Mouse (Mus musculus) liver, embryonic 12.5 days (tissue): ENCODE measurements around the gene Tex2. TPM values are rescaled to one million over a fixed set of nuclear protein-coding genes. Genes with fewer than 3 reads are reported as not detected.

ENCODE experiments used
- ATAC-seq: fragments of 200-750 bp; cut with Nextera tagmentation; 2 replicates; pipeline ENCODE4 v1.8.0; 2017; ENCODE audit warnings: moderate number of reproducible peaks, mild to moderate bottlenecking, moderate library complexity
- H3K27ac ChIP-seq: fragments of 300-500 bp; sonication (generic); 2 replicates; pipeline ENCODE4 v1.5.1; 2016; ENCODE audit warnings: mild to moderate bottlenecking
- H3K27me3 ChIP-seq: fragments of 300-500 bp; sonication (generic); replicated peaks from 2 replicates; pipeline ENCODE4 v1.6.1; 2016; ENCODE audit warnings: mild to moderate bottlenecking, moderate library complexity
- H3K36me3 ChIP-seq: fragments of 300-500 bp; sonication (generic); 2 replicates; pipeline ENCODE4 v1.6.1; 2016; ENCODE audit warnings: mild to moderate bottlenecking, moderate library complexity
- H3K4me1 ChIP-seq: fragments of 300-500 bp; sonication (generic); 2 replicates; pipeline ENCODE4 v1.6.1; 2016
- H3K4me2 ChIP-seq: fragments of 300-500 bp; sonication (generic); 2 replicates; pipeline ENCODE4 v1.6.1; 2016; ENCODE audit warnings: mild to moderate bottlenecking, moderate library complexity
- H3K4me3 ChIP-seq: fragments of 300-500 bp; sonication (generic); 2 replicates; pipeline ENCODE4 v1.5.1; 2016; ENCODE audit warnings: mild to moderate bottlenecking, moderate library complexity
- H3K9ac ChIP-seq: fragments of 300-500 bp; sonication (generic); 2 replicates; pipeline ENCODE4 v1.6.1; 2016; ENCODE audit warnings: mild to moderate bottlenecking, moderate library complexity
- H3K9me3 ChIP-seq: fragments of 300-500 bp; sonication (generic); replicated peaks from 2 replicates; pipeline ENCODE4 v1.6.1; 2016; ENCODE audit warnings: mild to moderate bottlenecking, moderate library complexity
- WGBS: fragments of 180-500 bp; shearing (Covaris S2); methylation state at CpG from one replicate; pipeline ENCODE4 v1.1.7; 2016; ENCODE audit not compliant: insufficient replicate concordance; 5-methylcytosine and 5-hydroxymethylcytosine counted together
- polyA plus RNA-seq: library from polyadenylated mRNA; unstranded; fragments of >200 nt; fragmentation: Nextera tagmentation; extraction: Ambion mirVana; gene quantifications from 2 replicates; pipeline ENCODE4 v1.2.1, GENCODE M21; 2016

Gene Tex2
- polyA plus RNA-seq, 1 experiment from 2014 or later: 11.7 TPM

- no peaks in the 10 kb centered on the region for H3K36me3 ChIP-seq
- H3K4me3 ChIP-seq: no peak overlapping the region
- 0 out of 2 replicates have a peak, but pooled peaks cover 3% of the 10 kb centered on the region for H3K27me3 ChIP-seq
- no peak overlapping the region for H3K4me2 ChIP-seq
- ATAC-seq: no peak
- H3K4me1 ChIP-seq: peaks cover 38% of the 10 kb centered on the region
- no peak overlapping the region for H3K9ac ChIP-seq
- WGBS: 57% methylated on average over 4 of the region's 4 CpGs
- H3K9me3 ChIP-seq: no peaks in the 10 kb centered on the region
- no peak overlapping the region for H3K27ac ChIP-seq
These were observed 2.3 kb upstream of the Tex2 start for GRCm38 (mm10) chr11:106615561-106615960.

DNA sequence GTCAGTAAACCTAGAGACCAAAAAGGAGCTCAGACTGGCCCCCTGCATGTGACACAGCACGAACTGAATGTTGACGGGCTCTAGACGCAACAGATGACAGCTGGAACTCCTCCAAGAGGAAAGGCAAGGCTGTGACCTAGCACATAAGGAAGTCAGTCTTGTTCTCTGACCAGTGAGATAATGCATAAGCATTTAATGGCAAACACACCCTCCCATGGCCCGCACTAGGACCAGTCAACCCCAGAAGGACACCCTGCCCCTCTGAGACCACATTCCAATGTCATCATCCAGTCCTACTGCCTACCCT lies 1.1 kb upstream of the Tex2 start:
- 46% methylated on average over 4 of the region's 4 CpGs for WGBS

GRCm38 (mm10) chr11:106613638-106614338 lies 565 bp upstream of the Tex2 start:
- WGBS: 50% methylated on average over 15 of the region's 15 CpGs
- peak overlapping the region; percentile 98 for H3K27ac ChIP-seq
- no peaks in the 10 kb centered on the region for H3K36me3 ChIP-seq
- peaks cover 45% of the 10 kb centered on the region for H3K4me1 ChIP-seq
- H3K4me2 ChIP-seq: peak overlapping the region; percentile 91
- ATAC-seq: no peak
- H3K4me3 ChIP-seq: peak overlapping the region; percentile 95
- no peaks in the 10 kb centered on the region for H3K27me3 ChIP-seq
- H3K9me3 ChIP-seq: no peaks in the 10 kb centered on the region
- H3K9ac ChIP-seq: peak overlapping the region; percentile 70

More for the DNA sequence above, 1.1 kb upstream of the Tex2 start:
- Histone ChIP-seq H3K9ac (no peak overlapping the region), H3K4me1 (peaks cover 44% of the 10 kb centered on the region), H3K4me3 (no peak overlapping the region), H3K9me3 (no peaks in the 10 kb centered on the region), H3K27me3 (no peaks in the 10 kb centered on the region), H3K27ac (no peak overlapping the region), H3K4me2 (no peak overlapping the region), H3K36me3 (no peaks in the 10 kb centered on the region)
- ATAC-seq: no peak

GRCm38 (mm10) chr11:106612209-106612960 lies 838 bp downstream of the Tex2 start:
- no peaks in the 10 kb centered on the region for H3K36me3 ChIP-seq
- peak; percentile 84 for ATAC-seq
- no peaks in the 10 kb centered on the region for H3K27me3 ChIP-seq
- H3K9me3 ChIP-seq: no peaks in the 10 kb centered on the region
- H3K4me1 ChIP-seq: peaks cover 49% of the 10 kb centered on the region
- peak overlapping the region; percentile 95 for H3K4me3 ChIP-seq
- peak overlapping the region; percentile 96 for H3K9ac ChIP-seq
- peak overlapping the region; percentile 91 for H3K4me2 ChIP-seq
- peak overlapping the region; percentile 98 for H3K27ac ChIP-seq
- WGBS: under 1% methylated on average over 64 of the region's 67 CpGs

DNA sequence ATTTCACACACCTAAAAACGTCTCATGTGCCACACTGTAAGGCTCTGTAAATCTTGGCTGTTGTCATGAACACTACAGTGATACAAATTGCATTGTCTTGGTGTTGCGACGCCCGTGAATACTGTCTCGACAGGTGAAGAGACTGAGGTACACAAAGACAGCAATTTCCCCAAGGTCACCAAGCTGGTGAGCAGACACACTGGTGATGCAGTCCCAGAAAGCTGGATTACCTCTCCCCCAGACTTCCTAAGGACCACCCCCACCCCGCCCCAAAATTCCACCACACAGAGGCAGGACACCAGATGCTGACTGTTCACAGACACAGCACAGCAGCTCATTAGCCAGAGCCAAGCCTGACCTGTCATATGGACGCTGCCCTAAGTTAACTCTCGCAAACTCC lies 3.5 kb downstream of the Tex2 start:
- Histone ChIP-seq H3K36me3 (peaks cover 1% of the 10 kb centered on the region), H3K4me2 (no peak overlapping the region), H3K27me3 (no peaks in the 10 kb centered on the region), H3K27ac (no peak overlapping the region), H3K9me3 (no peaks in the 10 kb centered on the region), H3K4me1 (peaks cover 58% of the 10 kb centered on the region), H3K4me3 (no peak overlapping the region), H3K9ac (no peak overlapping the region)
- ATAC-seq: no peak
- WGBS: 78% methylated on average over 8 of the region's 8 CpGs

- no peaks in the 10 kb centered on the region for H3K27me3 ChIP-seq
- H3K36me3 ChIP-seq: peaks cover 7% of the 10 kb centered on the region
- 64% methylated on average over 6 of the region's 6 CpGs for WGBS
- no peaks in the 10 kb centered on the region for H3K9me3 ChIP-seq
- no peak overlapping the region for H3K4me3 ChIP-seq
- no peak overlapping the region for H3K9ac ChIP-seq
- H3K4me2 ChIP-seq: no peak overlapping the region
- H3K27ac ChIP-seq: no peak overlapping the region
- no peak for ATAC-seq
- H3K4me1 ChIP-seq: peaks cover 59% of the 10 kb centered on the region
These were observed 5.9 kb downstream of the Tex2 start for GRCm38 (mm10) chr11:106607316-106607715.

- ATAC-seq: no peak
- no peaks in the 10 kb centered on the region for H3K27me3 ChIP-seq
- H3K27ac ChIP-seq: no peak overlapping the region
- H3K4me3 ChIP-seq: no peak overlapping the region
- H3K9ac ChIP-seq: no peak overlapping the region
- peaks cover 62% of the 10 kb centered on the region for H3K4me1 ChIP-seq
- H3K9me3 ChIP-seq: no peaks in the 10 kb centered on the region
- peaks cover 13% of the 10 kb centered on the region for H3K36me3 ChIP-seq
- no peak overlapping the region for H3K4me2 ChIP-seq
- WGBS: 69% methylated on average over 5 of the region's 5 CpGs
These were observed 7.2 kb downstream of the Tex2 start for GRCm38 (mm10) chr11:106606042-106606441.

- 71% methylated on average over 11 of the region's 11 CpGs for WGBS
- Histone ChIP-seq H3K9ac (no peak overlapping the region), H3K27me3 (no peaks in the 10 kb centered on the region), H3K9me3 (no peaks in the 10 kb centered on the region), H3K36me3 (peaks cover 13% of the 10 kb centered on the region), H3K27ac (no peak overlapping the region), H3K4me2 (no peak overlapping the region), H3K4me1 (peaks cover 68% of the 10 kb centered on the region), H3K4me3 (no peak overlapping the region)
- 0 out of 2 replicates have a peak, but pooled peaks have one; percentile 33 for ATAC-seq
These were observed 10.0 kb downstream of the Tex2 start for GRCm38 (mm10) chr11:106603230-106603629.

- peaks cover 13% of the 10 kb centered on the region for H3K36me3 ChIP-seq
- no peak for ATAC-seq
- H3K4me2 ChIP-seq: no peak overlapping the region
- H3K9ac ChIP-seq: no peak overlapping the region
- no peaks in the 10 kb centered on the region for H3K27me3 ChIP-seq
- H3K4me3 ChIP-seq: no peak overlapping the region
- WGBS: 72% methylated on average over 5 of the region's 5 CpGs
- H3K9me3 ChIP-seq: no peaks in the 10 kb centered on the region
- peaks cover 72% of the 10 kb centered on the region for H3K4me1 ChIP-seq
- H3K27ac ChIP-seq: no peak overlapping the region
These were observed 13.1 kb downstream of the Tex2 start for GRCm38 (mm10) chr11:106600124-106600523.

DNA sequence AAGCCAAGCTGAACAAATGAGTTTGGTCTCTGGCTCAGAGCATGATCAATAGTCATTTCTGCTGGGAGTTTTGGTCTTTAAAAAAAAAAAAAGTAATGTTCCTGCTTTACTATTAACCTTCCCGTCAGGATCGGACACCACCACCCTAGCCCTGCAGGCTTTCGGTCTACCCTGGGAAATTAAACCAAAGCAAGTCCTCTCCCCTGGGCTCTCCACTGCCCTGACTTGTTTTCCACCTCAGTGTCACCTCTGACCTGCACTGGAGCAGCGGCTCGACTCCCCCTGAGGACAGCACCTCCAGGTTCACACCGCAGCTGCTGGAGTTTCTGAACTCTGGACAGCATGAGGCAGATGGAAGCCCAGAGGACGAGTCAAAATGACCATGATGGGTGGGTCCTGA lies 13.9 kb downstream of the Tex2 start:
- H3K4me1 ChIP-seq: peaks cover 72% of the 10 kb centered on the region
- no peak overlapping the region for H3K4me3 ChIP-seq
- peaks cover 8% of the 10 kb centered on the region for H3K36me3 ChIP-seq
- H3K9me3 ChIP-seq: no peaks in the 10 kb centered on the region
- H3K4me2 ChIP-seq: no peak overlapping the region
- no peak overlapping the region for H3K9ac ChIP-seq
- WGBS: 72% methylated on average over 7 of the region's 7 CpGs
- H3K27me3 ChIP-seq: no peaks in the 10 kb centered on the region
- ATAC-seq: no peak
- H3K27ac ChIP-seq: peak overlapping the region; percentile 43; the same call in 1 of the 2 replicates

DNA sequence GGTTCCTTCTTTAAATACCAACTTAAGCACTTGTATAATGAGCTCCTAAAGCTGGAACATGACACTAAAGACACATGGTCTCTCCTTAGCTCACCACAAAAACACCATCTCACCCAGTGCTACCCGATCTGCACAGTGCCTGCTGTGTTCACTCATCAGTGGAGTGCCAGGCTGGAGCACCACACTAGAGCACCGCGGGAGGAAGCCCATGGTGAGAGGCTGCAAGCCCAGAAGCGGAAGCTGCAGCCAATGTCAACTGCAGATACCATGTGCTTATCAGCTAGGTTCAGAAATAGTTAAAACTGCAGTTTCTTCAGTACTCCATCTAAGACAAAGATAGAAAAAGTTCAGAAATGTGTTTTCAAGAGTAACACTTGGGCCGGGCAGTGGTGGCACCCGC lies 14.9 kb downstream of the Tex2 start:
- H3K27ac ChIP-seq: 0 out of 2 replicates have a peak overlapping the region, but pooled peaks have one; percentile 37
- no peak overlapping the region for H3K9ac ChIP-seq
- H3K27me3 ChIP-seq: no peaks in the 10 kb centered on the region
- H3K4me2 ChIP-seq: peak overlapping the region; percentile 0; the same call in 1 of the 2 replicates
- WGBS: 16% methylated on average over 6 of the region's 6 CpGs
- peaks cover 66% of the 10 kb centered on the region for H3K4me1 ChIP-seq
- no peaks in the 10 kb centered on the region for H3K9me3 ChIP-seq
- peak; percentile 86 for ATAC-seq
- 0 out of 2 replicates have a peak, but pooled peaks cover 6% of the 10 kb centered on the region for H3K36me3 ChIP-seq
- H3K4me3 ChIP-seq: no peak overlapping the region

- H3K9me3 ChIP-seq: no peaks in the 10 kb centered on the region
- ATAC-seq: no peak
- H3K4me3 ChIP-seq: no peak overlapping the region
- no peak overlapping the region for H3K9ac ChIP-seq
- peak overlapping the region; percentile 37; the same call in 1 of the 2 replicates for H3K27ac ChIP-seq
- no peaks in the 10 kb centered on the region for H3K27me3 ChIP-seq
- H3K4me2 ChIP-seq: 0 out of 2 replicates have a peak overlapping the region, but pooled peaks have one; percentile 0
- 50% methylated on average over 10 of the region's 10 CpGs for WGBS
- H3K4me1 ChIP-seq: peaks cover 61% of the 10 kb centered on the region
- H3K36me3 ChIP-seq: peaks cover 7% of the 10 kb centered on the region; the same call in 1 of the 2 replicates
These were observed 15.4 kb downstream of the Tex2 start for GRCm38 (mm10) chr11:106597737-106598330.
